Mouse (Mus musculus) C3H10T1/2 (cell line): ENCODE results near the gene Plekha5. TPM values are rescaled to one million over a fixed set of nuclear protein-coding genes. Genes with fewer than 3 reads are reported as not detected.

Experiments
- polyA plus RNA-seq, 2 experiments: library from polyadenylated mRNA; unstranded; fragments of >200 nt; fragmentation: generic; extraction: Trizol; gene quantifications; one replicate each; pipeline ENCODE4 v1.2.1; 2012; ENCODE audit warnings: missing spikeins in 2 of 2

The Plekha5 gene
- 10 to 100 TPM in 1 of 2 experiments, 1 to 10 TPM in 1; 2.2 to 18.7 TPM for polyA plus RNA-seq

GRCm38 (mm10) chr6:140423846-140424200 lies at the start of gene Plekha5:
Gene Plekha5 (plus strand): TSS chr6:140424054.

GRCm38 (mm10) chr6:140622391-140623225 lies 198.8 kb downstream of the Plekha5 start, which contains the start of gene Aebp2:
Gene Aebp2 (plus strand): TSS chr6:140622663.

Other genes starting within 250 kb of the Plekha5 start
- gene Aebp2, start 198.6 kb downstream of the Plekha5 start, polyA plus RNA-seq: 10 to 100 TPM in 1 of 2 experiments, 1 to 10 TPM in 1; 1.7 to 19.9 TPM